Mouse (Mus musculus) thymus, adult 2 months (tissue): Measurements from ENCODE around the gene Phex.

Experiments used
- CTCF ChIP-seq: fragments of 200-500 bp; IDR thresholded peaks from 2 replicates; pipeline ENCODE4 v1.5.1; 2012; ENCODE audit warnings: mild to moderate bottlenecking, control low read depth, low read length, moderate library complexity, borderline replicate concordance; ENCODE audit not compliant: control insufficient read depth, poor library complexity, insufficient read depth; ENCODE audit errors: extremely low read depth
- POLR2A ChIP-seq: fragments of 200-500 bp; IDR thresholded peaks from 2 replicates; pipeline ENCODE4 v1.6.1; 2012; ENCODE audit warnings: mild to moderate bottlenecking, low read length, control low read depth, moderate library complexity; ENCODE audit not compliant: control insufficient read depth, poor library complexity, insufficient read depth; ENCODE audit errors: extremely low read depth

- TF ChIP-seq CTCF (no peak), POLR2A (no peak)
Measured at GRCm38 (mm10) chrX:157334726-157335125, 80.4 kb downstream of the Phex start.
